Mouse (Mus musculus) forebrain, embryonic 14.5 days (tissue): ENCODE results near the gene Megf11. TPM values are rescaled to one million over a fixed set of nuclear protein-coding genes. Genes with fewer than 3 reads are reported as not detected.
"Not testable (repeated sequence)": the region's sequence is repeated elsewhere in the genome, so short reads cannot be mapped to it uniquely, and the experiment has no call there.

Source experiments
- ATAC-seq: fragments of 200-750 bp; cut with Nextera tagmentation; 2 replicates; pipeline ENCODE4 v1.8.0; 2017; ENCODE audit warnings: mild to moderate bottlenecking, moderate library complexity
- DNase-seq: peaks from one replicate; pipeline ENCODE4 v3.0.0-alpha.2; 2015; ENCODE audit warnings: low spot score
- H3K27ac ChIP-seq: fragments of 300-500 bp; sonication (generic); 2 replicates; pipeline ENCODE4 v1.5.1; 2014; ENCODE audit warnings: low read depth, mild to moderate bottlenecking, control low read depth, low read length, moderate library complexity
- H3K27me3 ChIP-seq: fragments of 300-500 bp; sonication (generic); replicated peaks from 2 replicates; pipeline ENCODE4 v1.6.1; 2014; ENCODE audit warnings: low read length, control low read depth, mixed read lengths; ENCODE audit not compliant: control insufficient read depth, insufficient read depth
- H3K36me3 ChIP-seq: fragments of 300-500 bp; sonication (generic); 2 replicates; pipeline ENCODE4 v1.6.1; 2014; ENCODE audit warnings: low read length, control low read depth; ENCODE audit not compliant: control insufficient read depth, insufficient read depth
- H3K4me1 ChIP-seq: fragments of 300-500 bp; sonication (generic); 2 replicates; pipeline ENCODE4 v1.6.1; 2014; ENCODE audit warnings: antibody characterized with exemption, low read length, control low read depth; ENCODE audit not compliant: control insufficient read depth, insufficient read depth
- H3K4me2 ChIP-seq: fragments of 300-500 bp; sonication (generic); 2 replicates; pipeline ENCODE4 v1.6.1; 2014; ENCODE audit warnings: mild to moderate bottlenecking, control low read depth, low read length
- H3K4me3 ChIP-seq: fragments of 300-500 bp; sonication (generic); 2 replicates; pipeline ENCODE4 v1.5.1; 2014; ENCODE audit warnings: low read depth, low read length, control low read depth
- H3K9ac ChIP-seq: fragments of 300-500 bp; sonication (generic); 2 replicates; pipeline ENCODE4 v1.6.1; 2014; ENCODE audit warnings: mild to moderate bottlenecking, low read length, control low read depth, moderate library complexity
- H3K9me3 ChIP-seq: fragments of 300-500 bp; sonication (generic); replicated peaks from 2 replicates; pipeline ENCODE4 v1.6.1; 2016; ENCODE audit warnings: low read length, control low read depth, mixed read lengths; ENCODE audit not compliant: control insufficient read depth
- WGBS: fragments of 180-500 bp; shearing (Covaris S2); extraction: QIAGEN DNeasy Blood & Tissue Kit; methylation state at CpG from one replicate; pipeline ENCODE4 v1.1.7; 2014; 5-methylcytosine and 5-hydroxymethylcytosine counted together
- polyA plus RNA-seq: library from polyadenylated mRNA; unstranded; fragments of >200 nt; fragmentation: Nextera tagmentation; extraction: Ambion mirVana; gene quantifications from 2 replicates; pipeline ENCODE4 v1.2.1, GENCODE M21; 2014

Megf11 gene
- polyA plus RNA-seq, 1 experiment from 2014 or later = 7.0 TPM

- Histone ChIP-seq H3K4me3 (no peak overlapping the region), H3K27me3 (no peaks in the 10 kb centered on the region), H3K27ac (no peak overlapping the region), H3K9me3 (no peaks in the 10 kb centered on the region), H3K9ac (no peak overlapping the region), H3K4me2 (no peak overlapping the region), H3K4me1 (no peaks in the 10 kb centered on the region), H3K36me3 (no peaks in the 10 kb centered on the region)
- 52% methylated on average over 2 of the region's 2 CpGs for WGBS
- no peak for ATAC-seq
- no peak for DNase-seq
Measured at GRCm38 (mm10) chr9:64668001-64668400, 282.6 kb downstream of the Megf11 start.

GRCm38 (mm10) chr9:64671341-64672319 lies 286.2 kb downstream of the Megf11 start:
- not testable (repeated sequence) for H3K4me2 ChIP-seq, ATAC-seq, H3K27ac ChIP-seq

GRCm38 (mm10) chr9:64687122-64688014 lies 301.9 kb downstream of the Megf11 start:
- no peak for ATAC-seq
- peak; percentile 16 for DNase-seq

More at GRCm38 (mm10) chr9:64671341-64672319, 286.2 kb downstream of the Megf11 start:
- H3K4me3 ChIP-seq, DNase-seq, H3K27me3 ChIP-seq, H3K9ac ChIP-seq, H3K4me1 ChIP-seq, H3K9me3 ChIP-seq, H3K36me3 ChIP-seq: not testable (repeated sequence)
- 27% methylated on average over 9 of the region's 11 CpGs for whole genome bisulfite sequencing

GRCm38 (mm10) chr9:64688015-64688394 lies 302.6 kb downstream of the Megf11 start:
- Histone ChIP-seq H3K9ac (no peak overlapping the region), H3K27ac (no peak overlapping the region), H3K27me3 (no peaks in the 10 kb centered on the region), H3K9me3 (no peaks in the 10 kb centered on the region), H3K4me1 (no peaks in the 10 kb centered on the region), H3K4me2 (no peak overlapping the region), H3K4me3 (no peak overlapping the region), H3K36me3 (no peaks in the 10 kb centered on the region)
- WGBS = 41% methylated on average over 1 of the region's 1 CpGs
- ATAC-seq = no peak
- DNase-seq = no peak

More at GRCm38 (mm10) chr9:64687122-64688014, 301.9 kb downstream of the Megf11 start:
- Histone ChIP-seq H3K4me3 (no peak overlapping the region), H3K4me2 (no peak overlapping the region), H3K4me1 (no peaks in the 10 kb centered on the region), H3K27me3 (no peaks in the 10 kb centered on the region), H3K36me3 (no peaks in the 10 kb centered on the region), H3K9ac (no peak overlapping the region), H3K27ac (no peak overlapping the region), H3K9me3 (no peaks in the 10 kb centered on the region)
- WGBS = 47% methylated on average over 13 of the region's 13 CpGs

GRCm38 (mm10) chr9:64690771-64691170 lies 305.3 kb downstream of the Megf11 start:
- no peaks in the 10 kb centered on the region for H3K4me1 ChIP-seq
- no peak overlapping the region for H3K4me2 ChIP-seq
- peaks cover 17% of the 10 kb centered on the region; the same call in 1 of the 2 replicates for H3K36me3 ChIP-seq
- 81% methylated on average over 2 of the region's 2 CpGs for WGBS
- no peak for DNase-seq
- H3K27me3 ChIP-seq = no peaks in the 10 kb centered on the region
- H3K9ac ChIP-seq = no peak overlapping the region
- H3K27ac ChIP-seq = no peak overlapping the region
- H3K9me3 ChIP-seq = no peaks in the 10 kb centered on the region
- ATAC-seq = 0 out of 2 replicates have a peak, but pooled peaks have one; percentile 29
- H3K4me3 ChIP-seq = no peak overlapping the region

GRCm38 (mm10) chr9:64691176-64691575 lies 305.8 kb downstream of the Megf11 start:
- H3K9ac ChIP-seq = no peak overlapping the region
- ATAC-seq (peak; percentile 83), DNase-seq (peak; percentile 73)
- H3K36me3 ChIP-seq = peaks cover 17% of the 10 kb centered on the region; the same call in 1 of the 2 replicates
- H3K27ac ChIP-seq = no peak overlapping the region
- H3K4me1 ChIP-seq = no peaks in the 10 kb centered on the region
- H3K4me2 ChIP-seq = no peak overlapping the region
- H3K4me3 ChIP-seq = no peak overlapping the region
- H3K27me3 ChIP-seq = no peaks in the 10 kb centered on the region
- 2% methylated on average over 7 of the region's 7 CpGs for WGBS
- H3K9me3 ChIP-seq = no peaks in the 10 kb centered on the region

- WGBS = 88% methylated on average over 2 of the region's 2 CpGs
- peaks cover 17% of the 10 kb centered on the region; the same call in 1 of the 2 replicates for H3K36me3 ChIP-seq
- no peak overlapping the region for H3K4me2 ChIP-seq
- H3K9me3 ChIP-seq = no peaks in the 10 kb centered on the region
- H3K4me1 ChIP-seq = no peaks in the 10 kb centered on the region
- H3K4me3 ChIP-seq = no peak overlapping the region
- no peaks in the 10 kb centered on the region for H3K27me3 ChIP-seq
- no peak overlapping the region for H3K27ac ChIP-seq
- DNase-seq = no peak
- no peak overlapping the region for H3K9ac ChIP-seq
- ATAC-seq = no peak
Measured at GRCm38 (mm10) chr9:64693094-64693493, 307.7 kb downstream of the Megf11 start.

- 93% methylated on average over 1 of the region's 1 CpGs for WGBS
- DNase-seq = no peak
- ATAC-seq = no peak
Measured at GRCm38 (mm10) chr9:64695266-64695665, 309.8 kb downstream of the Megf11 start.

More at GRCm38 (mm10) chr9:64695266-64695665, 309.8 kb downstream of the Megf11 start:
- Histone ChIP-seq H3K9me3 (no peaks in the 10 kb centered on the region), H3K4me2 (no peak overlapping the region), H3K27me3 (no peaks in the 10 kb centered on the region), H3K9ac (no peak overlapping the region), H3K4me3 (no peak overlapping the region), H3K4me1 (no peaks in the 10 kb centered on the region), H3K36me3 (peaks cover 17% of the 10 kb centered on the region; the same call in 1 of the 2 replicates), H3K27ac (no peak overlapping the region)
